Mouse (Mus musculus): Measurements from ENCODE around the gene Ylpm1. TPM values are rescaled to one million over a fixed set of nuclear protein-coding genes. Genes with fewer than 3 reads are reported as not detected.

Ylpm1 gene
- polyA plus RNA-seq, 1 experiment from 2014 or later, result 16.3 TPM

GRCm38 (mm10) chr12:84968831-84969655 is 27.1 kb upstream of the Ylpm1 start:
- no peak overlapping the region for H3K27ac ChIP-seq (ENCODE audit: low read length)
- WGBS, result 77% methylated on average over 16 of the region's 16 CpGs
- peak overlapping the region; percentile 87 for H3K4me3 ChIP-seq (ENCODE audit: low read length)
- H3K4me1 ChIP-seq (ENCODE audit: control insufficient read depth, insufficient read depth, low read length), result peaks cover 11% of the 10 kb centered on the region
- H3K4me2 ChIP-seq (ENCODE audit: low read depth, low read length), result peak overlapping the region; percentile 99
- peak overlapping the region; percentile 88 for H3K9ac ChIP-seq (ENCODE audit: low read length)
- peaks cover 3% of the 10 kb centered on the region; the same call in 1 of the 2 replicates for H3K36me3 ChIP-seq (ENCODE audit: control insufficient read depth, insufficient read depth)
- no peaks in the 10 kb centered on the region for H3K9me3 ChIP-seq (replicated peaks; ENCODE audit: control insufficient read depth, low read length)
- H3K27me3 ChIP-seq (ENCODE audit: control insufficient read depth, insufficient read depth, low read length), result no peaks in the 10 kb centered on the region
- no peak for ATAC-seq (replicated peaks; ENCODE audit: extremely low read depth, insufficient read depth, low FRiP score)

- Histone ChIP-seq H3K27ac (ENCODE audit: low read length) (no peak overlapping the region), H3K4me1 (ENCODE audit: control insufficient read depth, insufficient read depth, low read length) (peaks cover 11% of the 10 kb centered on the region), H3K9me3 (replicated peaks; ENCODE audit: control insufficient read depth, low read length) (no peaks in the 10 kb centered on the region), H3K4me2 (ENCODE audit: low read depth, low read length) (peak overlapping the region; percentile 99), H3K9ac (ENCODE audit: low read length) (peak overlapping the region; percentile 88), H3K36me3 (ENCODE audit: control insufficient read depth, insufficient read depth) (0 out of 2 replicates have a peak, but pooled peaks cover 6% of the 10 kb centered on the region), H3K27me3 (ENCODE audit: control insufficient read depth, insufficient read depth, low read length) (no peaks in the 10 kb centered on the region), H3K4me3 (ENCODE audit: low read length) (peak overlapping the region; percentile 87)
- WGBS, result 18% methylated on average over 15 of the region's 15 CpGs
- ATAC-seq (replicated peaks; ENCODE audit: extremely low read depth, insufficient read depth, low FRiP score), result no peak
These were observed 26.3 kb upstream of the Ylpm1 start for GRCm38 (mm10) chr12:84969656-84970427.

GRCm38 (mm10) chr12:84970428-84971096 is 25.6 kb upstream of the Ylpm1 start, which contains the start of the genes Fcf1 and Arel1:
Fcf1 (plus strand) TSS chr12:84970897.
Arel1 (minus strand) TSS chr12:84970900.
- no peaks in the 10 kb centered on the region for H3K27me3 ChIP-seq (ENCODE audit: control insufficient read depth, insufficient read depth, low read length)
- under 1% methylated on average over 42 of the region's 42 CpGs for WGBS
- peaks cover 11% of the 10 kb centered on the region for H3K4me1 ChIP-seq (ENCODE audit: control insufficient read depth, insufficient read depth, low read length)
- ATAC-seq (replicated peaks; ENCODE audit: extremely low read depth, insufficient read depth, low FRiP score), result peak; percentile 72; the same call in 1 of the 2 replicates
- H3K9me3 ChIP-seq (replicated peaks; ENCODE audit: control insufficient read depth, low read length), result no peaks in the 10 kb centered on the region
- peak within 1 kb of the TSS; percentile 88 for H3K9ac ChIP-seq (ENCODE audit: low read length)
- H3K4me2 ChIP-seq (ENCODE audit: low read depth, low read length), result peak within 1 kb of the TSS; percentile 99
- no peak within 1 kb of the TSS for H3K27ac ChIP-seq (ENCODE audit: low read length)
- peaks cover 11% of the 10 kb centered on the region for H3K36me3 ChIP-seq (ENCODE audit: control insufficient read depth, insufficient read depth)
- peak within 1 kb of the TSS; percentile 87 for H3K4me3 ChIP-seq (ENCODE audit: low read length)

GRCm38 (mm10) chr12:84979264-84979862 is 16.8 kb upstream of the Ylpm1 start:
- Histone ChIP-seq H3K4me3 (ENCODE audit: low read length) (no peak overlapping the region), H3K9ac (ENCODE audit: low read length) (no peak overlapping the region), H3K4me1 (ENCODE audit: control insufficient read depth, insufficient read depth, low read length) (no peaks in the 10 kb centered on the region), H3K9me3 (replicated peaks; ENCODE audit: control insufficient read depth, low read length) (no peaks in the 10 kb centered on the region), H3K27ac (ENCODE audit: low read length) (no peak overlapping the region), H3K36me3 (ENCODE audit: control insufficient read depth, insufficient read depth) (peaks cover 43% of the 10 kb centered on the region), H3K4me2 (ENCODE audit: low read depth, low read length) (no peak overlapping the region), H3K27me3 (ENCODE audit: control insufficient read depth, insufficient read depth, low read length) (no peaks in the 10 kb centered on the region)
- WGBS, result 85% methylated on average over 2 of the region's 2 CpGs
- ATAC-seq (replicated peaks; ENCODE audit: extremely low read depth, insufficient read depth, low FRiP score), result no peak

- Histone ChIP-seq H3K4me2 (ENCODE audit: low read depth, low read length) (no peak overlapping the region), H3K36me3 (ENCODE audit: control insufficient read depth, insufficient read depth) (no peaks in the 10 kb centered on the region), H3K27me3 (ENCODE audit: control insufficient read depth, insufficient read depth, low read length) (no peaks in the 10 kb centered on the region), H3K4me3 (ENCODE audit: low read length) (no peak overlapping the region), H3K27ac (ENCODE audit: low read length) (no peak overlapping the region), H3K9me3 (replicated peaks; ENCODE audit: control insufficient read depth, low read length) (no peaks in the 10 kb centered on the region), H3K9ac (ENCODE audit: low read length) (no peak overlapping the region), H3K4me1 (ENCODE audit: control insufficient read depth, insufficient read depth, low read length) (no peaks in the 10 kb centered on the region)
- 57% methylated on average over 4 of the region's 4 CpGs for WGBS
- ATAC-seq (replicated peaks; ENCODE audit: extremely low read depth, insufficient read depth, low FRiP score), result no peak
These were observed 6.7 kb upstream of the Ylpm1 start for GRCm38 (mm10) chr12:84989456-84989855.

GRCm38 (mm10) chr12:84995112-84995761 is 884 bp upstream of the Ylpm1 start:
- Histone ChIP-seq H3K27ac (ENCODE audit: low read length) (no peak overlapping the region), H3K27me3 (ENCODE audit: control insufficient read depth, insufficient read depth, low read length) (no peaks in the 10 kb centered on the region), H3K9me3 (replicated peaks; ENCODE audit: control insufficient read depth, low read length) (no peaks in the 10 kb centered on the region), H3K4me3 (ENCODE audit: low read length) (peak overlapping the region; percentile 98), H3K4me2 (ENCODE audit: low read depth, low read length) (peak overlapping the region; percentile 47; the same call in 1 of the 2 replicates), H3K4me1 (ENCODE audit: control insufficient read depth, insufficient read depth, low read length) (peaks cover 23% of the 10 kb centered on the region), H3K36me3 (ENCODE audit: control insufficient read depth, insufficient read depth) (no peaks in the 10 kb centered on the region), H3K9ac (ENCODE audit: low read length) (peak overlapping the region; percentile 42; the same call in 1 of the 2 replicates)
- no peak for ATAC-seq (replicated peaks; ENCODE audit: extremely low read depth, insufficient read depth, low FRiP score)
- 94% methylated on average over 8 of the region's 9 CpGs for WGBS

GRCm38 (mm10) chr12:84996501-84997398 is 629 bp downstream of the Ylpm1 start:
- Histone ChIP-seq H3K4me1 (ENCODE audit: control insufficient read depth, insufficient read depth, low read length) (peaks cover 23% of the 10 kb centered on the region), H3K4me2 (ENCODE audit: low read depth, low read length) (peak overlapping the region; percentile 99), H3K36me3 (ENCODE audit: control insufficient read depth, insufficient read depth) (no peaks in the 10 kb centered on the region), H3K9me3 (replicated peaks; ENCODE audit: control insufficient read depth, low read length) (no peaks in the 10 kb centered on the region), H3K9ac (ENCODE audit: low read length) (peak overlapping the region; percentile 99), H3K4me3 (ENCODE audit: low read length) (peak overlapping the region; percentile 98), H3K27me3 (ENCODE audit: control insufficient read depth, insufficient read depth, low read length) (no peaks in the 10 kb centered on the region), H3K27ac (ENCODE audit: low read length) (peak overlapping the region; percentile 87)
- under 1% methylated on average over 44 of the region's 44 CpGs for WGBS
- peak; percentile 59 for ATAC-seq (replicated peaks; ENCODE audit: extremely low read depth, insufficient read depth, low FRiP score)

Data from heart, embryonic 16.5 days (tissue).